Mouse (Mus musculus): ENCODE measurements around the gene Slc5a11. TPM values are rescaled to one million over a fixed set of nuclear protein-coding genes. Genes with fewer than 3 reads are reported as not detected.

Gene Slc5a11
- polyA plus RNA-seq, 2 experiments = 0.08 to 0.26 TPM

DNA sequence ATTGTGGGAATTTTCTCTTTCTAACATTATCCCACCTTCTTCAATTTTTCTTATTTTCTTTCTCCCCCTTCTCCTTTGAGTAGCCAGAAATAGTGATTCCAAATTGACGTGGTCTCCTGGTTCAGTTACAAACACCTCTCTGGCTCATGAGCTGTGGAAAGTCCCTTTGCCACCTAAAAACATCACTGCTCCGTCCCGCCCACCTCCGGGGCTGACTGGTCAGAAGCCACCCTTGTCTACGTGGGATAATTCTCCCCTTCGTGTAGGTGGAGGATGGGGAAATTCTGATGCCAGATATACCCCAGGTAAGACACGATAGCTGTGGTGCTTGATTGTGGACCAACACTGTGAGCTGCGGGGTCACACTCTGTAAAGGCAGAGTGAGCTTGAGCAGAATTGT lies 24.8 kb upstream of the Slc5a11 start:
- Histone ChIP-seq H3K4me3 (replicated peaks; ENCODE audit: low read length) (no peak overlapping the region), H3K36me3 (ENCODE audit: control insufficient read depth, insufficient read depth, low read length) (peaks cover 93% of the 10 kb centered on the region), H3K27ac (replicated peaks; ENCODE audit: low read depth, low read length) (no peak overlapping the region), H3K4me2 (replicated peaks; ENCODE audit: low read depth, low read length, severe bottlenecking) (no peak overlapping the region), H3K27me3 (ENCODE audit: control insufficient read depth, insufficient read depth, low read length) (no peaks in the 10 kb centered on the region), H3K9ac (ENCODE audit: low read depth, low read length, severe bottlenecking) (no peak overlapping the region), H3K4me1 (ENCODE audit: control insufficient read depth, insufficient read depth, low read length) (no peaks in the 10 kb centered on the region), H3K9me3 (ENCODE audit: control insufficient read depth, low read length) (no peaks in the 10 kb centered on the region)
- no peak for DNase-seq (ENCODE audit: low spot score)
- WGBS = 96% methylated on average over 8 of the region's 8 CpGs
- no peak for ATAC-seq (ENCODE audit: low FRiP score, low read depth)
- TF ChIP-seq POLR2A (IDR thresholded peaks at IDR 0.05; ENCODE audit: borderline replicate concordance, extremely low read depth, insufficient read depth, insufficient read length) = no peak

DNA sequence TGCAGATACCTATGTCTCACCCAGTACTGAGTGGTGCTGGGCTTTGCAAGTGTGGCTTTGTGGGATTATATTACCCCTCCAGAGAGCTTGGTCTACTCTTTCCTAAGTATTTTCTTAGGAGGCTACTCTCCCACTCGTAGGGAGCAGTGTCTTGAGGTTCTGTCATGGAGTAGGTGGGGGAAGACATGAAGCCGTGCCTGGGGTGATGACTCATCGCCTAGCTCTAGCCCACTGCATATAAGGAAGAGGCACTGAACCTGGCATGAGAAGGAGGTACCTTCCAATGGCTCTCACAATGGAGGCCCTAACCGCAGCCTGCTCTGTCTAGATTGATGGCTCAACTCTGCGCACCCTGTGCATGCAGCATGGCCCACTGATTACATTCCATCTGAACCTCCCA lies 22.8 kb upstream of the Slc5a11 start:
- Histone ChIP-seq H3K4me1 (ENCODE audit: control insufficient read depth, insufficient read depth, low read length) (no peaks in the 10 kb centered on the region), H3K36me3 (ENCODE audit: control insufficient read depth, insufficient read depth, low read length) (peaks cover 81% of the 10 kb centered on the region), H3K4me3 (replicated peaks; ENCODE audit: low read length) (no peak overlapping the region), H3K27ac (replicated peaks; ENCODE audit: low read depth, low read length) (no peak overlapping the region), H3K9ac (ENCODE audit: low read depth, low read length, severe bottlenecking) (no peak overlapping the region), H3K27me3 (ENCODE audit: control insufficient read depth, insufficient read depth, low read length) (no peaks in the 10 kb centered on the region), H3K4me2 (replicated peaks; ENCODE audit: low read depth, low read length, severe bottlenecking) (no peak overlapping the region), H3K9me3 (ENCODE audit: control insufficient read depth, low read length) (no peaks in the 10 kb centered on the region)
- TF ChIP-seq POLR2A (IDR thresholded peaks at IDR 0.05; ENCODE audit: borderline replicate concordance, extremely low read depth, insufficient read depth, insufficient read length) = no peak
- WGBS = 93% methylated on average over 5 of the region's 5 CpGs
- ATAC-seq (ENCODE audit: low FRiP score, low read depth) (no peak), DNase-seq (ENCODE audit: low spot score) (no peak)

DNA sequence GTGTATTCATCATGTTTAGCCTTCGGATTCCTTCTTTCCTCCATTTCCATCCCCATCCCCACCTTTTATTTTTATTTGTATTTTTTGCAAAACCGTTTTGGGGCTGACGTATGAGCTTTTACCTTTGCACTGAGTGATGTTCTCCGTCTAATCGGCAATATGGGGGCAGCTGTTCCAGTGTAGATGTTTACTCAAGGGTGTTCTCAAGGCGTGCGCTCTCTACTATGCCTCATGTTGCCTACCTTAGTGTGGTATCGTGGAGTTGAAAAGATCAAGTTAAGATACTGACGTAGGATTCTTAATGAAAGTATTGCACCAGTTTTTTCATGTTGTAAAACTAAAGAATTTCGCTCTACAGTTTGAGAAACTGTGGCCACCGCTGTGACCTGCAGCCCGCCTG lies 21.4 kb upstream of the Slc5a11 start:
- TF ChIP-seq POLR2A (IDR thresholded peaks at IDR 0.05; ENCODE audit: borderline replicate concordance, extremely low read depth, insufficient read depth, insufficient read length) = no peak
- WGBS = 93% methylated on average over 12 of the region's 12 CpGs

DNA sequence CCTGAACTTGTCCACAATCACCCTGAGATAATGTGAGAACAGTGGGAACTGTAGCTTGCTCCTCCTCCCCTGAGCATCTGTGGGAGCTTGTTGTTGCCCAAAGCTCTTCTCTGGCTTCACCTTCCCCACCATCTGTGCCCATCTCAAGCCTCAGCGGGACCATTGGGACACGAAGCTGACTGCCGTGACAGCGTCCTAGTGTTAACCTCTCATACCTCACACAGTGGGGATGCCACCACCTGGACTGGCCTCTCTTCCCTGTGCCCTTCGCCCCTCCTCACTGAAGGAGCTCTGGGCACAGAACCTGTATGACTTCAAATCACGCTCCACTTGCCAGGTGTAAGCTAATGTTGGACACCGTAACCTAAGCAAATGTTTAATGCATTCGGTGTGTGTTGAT lies 19.9 kb upstream of the Slc5a11 start:
- H3K4me2 ChIP-seq (replicated peaks; ENCODE audit: low read depth, low read length, severe bottlenecking) = no peak overlapping the region
- DNase-seq (ENCODE audit: low spot score) = no peak
- no peak for ATAC-seq (ENCODE audit: low FRiP score, low read depth)
- TF ChIP-seq POLR2A (IDR thresholded peaks at IDR 0.05; ENCODE audit: borderline replicate concordance, extremely low read depth, insufficient read depth, insufficient read length) = no peak
- WGBS = 91% methylated on average over 8 of the region's 8 CpGs
- no peak overlapping the region for H3K9ac ChIP-seq (ENCODE audit: low read depth, low read length, severe bottlenecking)
- no peaks in the 10 kb centered on the region for H3K4me1 ChIP-seq (ENCODE audit: control insufficient read depth, insufficient read depth, low read length)
- no peak overlapping the region for H3K4me3 ChIP-seq (replicated peaks; ENCODE audit: low read length)
- no peak overlapping the region for H3K27ac ChIP-seq (replicated peaks; ENCODE audit: low read depth, low read length)
- peaks cover 54% of the 10 kb centered on the region for H3K36me3 ChIP-seq (ENCODE audit: control insufficient read depth, insufficient read depth, low read length)
- H3K27me3 ChIP-seq (ENCODE audit: control insufficient read depth, insufficient read depth, low read length) = no peaks in the 10 kb centered on the region
- H3K9me3 ChIP-seq (ENCODE audit: control insufficient read depth, low read length) = no peaks in the 10 kb centered on the region

More for the DNA sequence above, 21.4 kb upstream of the Slc5a11 start:
- no peak overlapping the region for H3K27ac ChIP-seq (replicated peaks; ENCODE audit: low read depth, low read length)
- H3K4me1 ChIP-seq (ENCODE audit: control insufficient read depth, insufficient read depth, low read length) = no peaks in the 10 kb centered on the region
- H3K27me3 ChIP-seq (ENCODE audit: control insufficient read depth, insufficient read depth, low read length) = no peaks in the 10 kb centered on the region
- no peak for DNase-seq (ENCODE audit: low spot score)
- H3K9ac ChIP-seq (ENCODE audit: low read depth, low read length, severe bottlenecking) = no peak overlapping the region
- peaks cover 68% of the 10 kb centered on the region for H3K36me3 ChIP-seq (ENCODE audit: control insufficient read depth, insufficient read depth, low read length)
- no peak overlapping the region for H3K4me3 ChIP-seq (replicated peaks; ENCODE audit: low read length)
- no peaks in the 10 kb centered on the region for H3K9me3 ChIP-seq (ENCODE audit: control insufficient read depth, low read length)
- no peak for ATAC-seq (ENCODE audit: low FRiP score, low read depth)
- H3K4me2 ChIP-seq (replicated peaks; ENCODE audit: low read depth, low read length, severe bottlenecking) = no peak overlapping the region

DNA sequence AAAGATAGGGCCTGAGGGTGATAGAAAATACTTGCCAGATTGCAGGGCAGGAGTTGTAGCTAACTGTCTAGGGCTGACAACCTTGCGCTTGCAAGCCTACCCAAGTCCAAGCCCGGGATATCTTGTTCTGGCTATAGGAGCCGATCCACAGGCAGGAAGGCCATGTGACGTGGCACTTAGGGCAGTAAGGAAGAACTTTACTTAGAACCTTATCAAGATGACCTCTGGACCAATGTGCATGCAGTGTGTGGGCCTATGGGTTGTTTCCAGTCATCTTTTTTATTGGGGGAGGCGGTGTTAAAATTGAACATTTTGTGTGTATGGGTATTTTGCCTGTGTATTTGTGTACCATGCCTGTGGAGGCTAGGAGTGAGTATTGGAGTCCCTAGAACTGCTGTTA lies 18.1 kb upstream of the Slc5a11 start:
- Histone ChIP-seq H3K9ac (ENCODE audit: low read depth, low read length, severe bottlenecking) (no peak overlapping the region), H3K4me3 (replicated peaks; ENCODE audit: low read length) (no peak overlapping the region), H3K4me2 (replicated peaks; ENCODE audit: low read depth, low read length, severe bottlenecking) (no peak overlapping the region), H3K4me1 (ENCODE audit: control insufficient read depth, insufficient read depth, low read length) (no peaks in the 10 kb centered on the region), H3K9me3 (ENCODE audit: control insufficient read depth, low read length) (no peaks in the 10 kb centered on the region), H3K36me3 (ENCODE audit: control insufficient read depth, insufficient read depth, low read length) (peaks cover 37% of the 10 kb centered on the region), H3K27ac (replicated peaks; ENCODE audit: low read depth, low read length) (no peak overlapping the region), H3K27me3 (ENCODE audit: control insufficient read depth, insufficient read depth, low read length) (no peaks in the 10 kb centered on the region)
- no peak for TF ChIP-seq POLR2A (IDR thresholded peaks at IDR 0.05; ENCODE audit: borderline replicate concordance, extremely low read depth, insufficient read depth, insufficient read length)
- DNase-seq (ENCODE audit: low spot score) = no peak
- ATAC-seq (ENCODE audit: low FRiP score, low read depth) = no peak
- WGBS = 94% methylated on average over 5 of the region's 5 CpGs

DNA sequence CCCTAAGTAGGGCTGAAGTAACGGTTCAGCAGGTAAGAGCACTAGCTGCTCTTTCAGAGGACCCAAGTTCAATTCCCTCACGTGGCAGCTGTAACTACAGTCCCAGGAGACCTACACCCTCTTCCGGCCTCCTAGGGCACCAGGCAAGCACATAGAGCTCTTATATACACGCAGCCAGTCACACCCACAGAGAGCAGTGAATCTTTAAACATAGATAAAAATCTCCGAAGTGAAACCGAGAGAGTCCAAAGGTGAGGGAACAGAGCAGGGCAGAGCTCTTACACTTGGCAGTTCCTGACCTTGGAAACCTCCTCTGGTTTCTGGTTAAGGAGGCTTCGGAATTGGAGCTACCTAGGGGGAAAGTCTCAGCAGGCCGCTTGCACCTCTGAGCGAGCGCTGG lies 15.9 kb upstream of the Slc5a11 start:
- no peak for TF ChIP-seq POLR2A (IDR thresholded peaks at IDR 0.05; ENCODE audit: borderline replicate concordance, extremely low read depth, insufficient read depth, insufficient read length)
- H3K4me2 ChIP-seq (replicated peaks; ENCODE audit: low read depth, low read length, severe bottlenecking) = no peak overlapping the region
- H3K9ac ChIP-seq (ENCODE audit: low read depth, low read length, severe bottlenecking) = no peak overlapping the region
- WGBS = 73% methylated on average over 10 of the region's 10 CpGs
- H3K27me3 ChIP-seq (ENCODE audit: control insufficient read depth, insufficient read depth, low read length) = no peaks in the 10 kb centered on the region
- no peak overlapping the region for H3K27ac ChIP-seq (replicated peaks; ENCODE audit: low read depth, low read length)
- H3K4me3 ChIP-seq (replicated peaks; ENCODE audit: low read length) = no peak overlapping the region
- H3K9me3 ChIP-seq (ENCODE audit: control insufficient read depth, low read length) = no peaks in the 10 kb centered on the region
- no peak for ATAC-seq (ENCODE audit: low FRiP score, low read depth)
- H3K36me3 ChIP-seq (ENCODE audit: control insufficient read depth, insufficient read depth, low read length) = peaks cover 16% of the 10 kb centered on the region
- no peak for DNase-seq (ENCODE audit: low spot score)
- no peaks in the 10 kb centered on the region for H3K4me1 ChIP-seq (ENCODE audit: control insufficient read depth, insufficient read depth, low read length)
